Mouse (Mus musculus) adrenal gland, adult (tissue): ENCODE data around the gene Adipor2.
A peak's percentile ranks its signal among the peaks of the same experiment; 100 is the strongest.
"Not testable (repeated sequence)": the region's sequence is repeated elsewhere in the genome, so short reads cannot be mapped to it uniquely, and the experiment has no call there.

Experiments
- DNase-seq, 2 experiments: peaks; one replicate each; pipeline ENCODE4 v3.0.0; 2022 to 2023; ENCODE audit warnings: low spot score in 1 of 2; ENCODE audit not compliant: inconsistent age in 2 of 2

Adipor2 gene

GRCm38 (mm10) chr6:119417354-119417753 lies at the start of gene Adipor2:
Gene Adipor2, minus strand, starts transcription at chr6:119417704.
- DNase-seq, result peak; percentile 71 to 89

GRCm38 (mm10) chr6:119466161-119466560 lies 48.7 kb upstream of the Adipor2 start:
- no peak for DNase-seq

GRCm38 (mm10) chr6:119460391-119460790 lies 42.9 kb upstream of the Adipor2 start:
- no peak for DNase-seq

GRCm38 (mm10) chr6:119459041-119459440 lies 41.5 kb upstream of the Adipor2 start:
- DNase-seq, result no peak

- DNase-seq, result peak in 1 of 2 experiments; percentile 60
Observed at GRCm38 (mm10) chr6:119458166-119458565, 40.7 kb upstream of the Adipor2 start.

- DNase-seq, result peak; percentile 53 to 76
Observed at GRCm38 (mm10) chr6:119451981-119452499, 34.5 kb upstream of the Adipor2 start.

GRCm38 (mm10) chr6:119450965-119451943 lies 33.8 kb upstream of the Adipor2 start:
- DNase-seq, result no peak

- peak; percentile 81 to 87 for DNase-seq
Observed at GRCm38 (mm10) chr6:119449060-119449499, 31.6 kb upstream of the Adipor2 start.

GRCm38 (mm10) chr6:119448321-119449059 lies 31.0 kb upstream of the Adipor2 start:
- DNase-seq, result peak; percentile 58 to 80

GRCm38 (mm10) chr6:119445671-119446607 lies 28.4 kb upstream of the Adipor2 start:
- DNase-seq, result peak in 1 of 2 experiments; percentile 67

- peak; percentile 83 to 93 for DNase-seq
Observed at GRCm38 (mm10) chr6:119443742-119444645, 26.5 kb upstream of the Adipor2 start.

- DNase-seq, result not testable (repeated sequence)
Observed at GRCm38 (mm10) chr6:119442729-119443128, 25.2 kb upstream of the Adipor2 start.

GRCm38 (mm10) chr6:119437894-119438761 lies 20.6 kb upstream of the Adipor2 start:
- DNase-seq, result no peak

GRCm38 (mm10) chr6:119434394-119434793 lies 16.9 kb upstream of the Adipor2 start:
- no peak for DNase-seq

GRCm38 (mm10) chr6:119431751-119432324 lies 14.3 kb upstream of the Adipor2 start:
- no peak for DNase-seq

- peak; percentile 76 to 95 for DNase-seq
Observed at GRCm38 (mm10) chr6:119430508-119430907, 13.0 kb upstream of the Adipor2 start.

- DNase-seq, result no peak
Observed at GRCm38 (mm10) chr6:119429311-119429710, 11.8 kb upstream of the Adipor2 start.

GRCm38 (mm10) chr6:119428611-119429010 lies 11.1 kb upstream of the Adipor2 start:
- DNase-seq, result peak in 1 of 2 experiments; percentile 66
